Mouse (Mus musculus): ENCODE results near the gene Gsta2. TPM values are rescaled to one million over a fixed set of nuclear protein-coding genes. Genes with fewer than 3 reads are reported as not detected.
A peak's percentile ranks its signal among the peaks of the same experiment; 100 is the strongest.
"Not testable (repeated sequence)": the region's sequence is repeated elsewhere in the genome, so short reads cannot be mapped to it uniquely, and the experiment has no call there.

Gsta2 gene
- polyA plus RNA-seq, 1 experiment from 2014 or later = 320 TPM

DNA sequence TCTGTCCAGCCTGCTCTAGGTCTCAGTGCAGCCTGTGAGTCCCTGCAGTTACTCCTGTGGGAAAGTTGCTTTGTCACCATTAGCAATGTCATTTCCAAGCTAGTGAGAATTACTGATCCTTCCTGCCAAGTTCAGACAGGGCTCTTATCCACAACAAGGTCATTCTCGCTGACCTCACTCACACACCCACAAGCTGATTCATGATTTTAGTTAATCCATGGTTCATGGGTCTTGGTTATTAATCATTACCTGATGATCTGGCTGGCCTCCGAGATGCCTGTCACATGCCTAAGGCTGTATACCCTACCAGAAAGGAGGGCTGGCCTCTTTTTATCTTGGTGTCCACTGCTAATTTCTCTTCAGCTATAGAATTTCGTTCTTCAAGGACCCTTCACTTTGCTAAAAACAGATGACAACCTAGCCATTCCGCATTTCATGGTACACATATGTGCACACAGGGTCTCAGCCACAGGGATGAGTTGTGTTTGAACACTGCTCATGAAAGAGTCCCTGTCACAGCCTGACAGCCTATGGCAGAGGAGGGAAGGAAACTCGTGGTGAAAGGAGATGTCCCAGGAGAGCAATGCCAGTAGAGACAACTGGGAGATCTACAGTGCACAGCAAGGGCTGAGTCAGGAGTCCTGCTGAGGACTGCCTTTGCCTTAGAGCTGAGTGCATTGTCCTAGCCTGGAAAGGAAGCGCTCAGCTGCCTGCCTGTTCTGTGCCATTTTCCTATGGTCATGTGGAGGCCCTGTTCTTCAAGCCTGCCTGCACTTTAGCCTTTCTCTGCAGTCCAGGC lies 7.2 kb downstream of the Gsta2 start:
- not testable (repeated sequence) for H3K36me3 ChIP-seq (ENCODE audit: insufficient read depth, low read length); H3K4me3 ChIP-seq (replicated peaks; ENCODE audit: low read depth, low read length); H3K9ac ChIP-seq (ENCODE audit: low read depth, low read length); DNase-seq (ENCODE audit: low spot score); H3K9me3 ChIP-seq (replicated peaks; ENCODE audit: low read length); H3K4me2 ChIP-seq (ENCODE audit: low read length); H3K27me3 ChIP-seq (ENCODE audit: insufficient read depth, low read length); H3K4me1 ChIP-seq (replicated peaks; ENCODE audit: insufficient read depth, low read length)
- peak; percentile 91 for ATAC-seq (replicated peaks; ENCODE audit: low FRiP score, low read depth)
- peak overlapping the region; percentile 51; the same call in 1 of the 2 replicates for H3K27ac ChIP-seq
- 46% methylated on average over 6 of the region's 6 CpGs for WGBS

DNA sequence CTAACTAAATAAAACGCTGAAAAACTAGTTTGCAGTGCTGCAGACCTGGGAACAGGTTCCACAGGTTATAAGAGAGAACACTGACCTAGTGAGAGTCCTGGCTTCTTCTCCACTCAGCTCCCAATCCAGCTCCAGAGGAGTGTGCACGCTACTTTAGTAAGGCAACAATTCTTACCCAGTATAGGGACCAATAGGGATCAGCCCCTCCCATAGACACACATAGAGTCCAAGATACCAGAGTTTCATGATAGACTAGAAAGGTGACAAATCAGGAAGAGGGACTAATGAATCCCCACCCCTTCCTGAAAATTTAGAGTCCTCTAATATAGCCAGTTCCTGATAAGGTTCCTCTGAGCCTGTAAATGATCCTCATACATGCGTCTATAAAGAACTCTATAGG lies 8.6 kb downstream of the Gsta2 start:
- ATAC-seq (replicated peaks; ENCODE audit: low FRiP score, low read depth) (peak; percentile 68), DNase-seq (ENCODE audit: low spot score) (no peak)
- no peaks in the 10 kb centered on the region for H3K4me1 ChIP-seq (replicated peaks; ENCODE audit: insufficient read depth, low read length)
- no peaks in the 10 kb centered on the region for H3K9me3 ChIP-seq (replicated peaks; ENCODE audit: low read length)
- no peaks in the 10 kb centered on the region for H3K27me3 ChIP-seq (ENCODE audit: insufficient read depth, low read length)
- no peak overlapping the region for H3K4me3 ChIP-seq (replicated peaks; ENCODE audit: low read depth, low read length)
- no peaks in the 10 kb centered on the region for H3K36me3 ChIP-seq (ENCODE audit: insufficient read depth, low read length)
- 64% methylated on average over 3 of the region's 3 CpGs for WGBS
- no peak overlapping the region for H3K9ac ChIP-seq (ENCODE audit: low read depth, low read length)
- H3K4me2 ChIP-seq (ENCODE audit: low read length) = no peak overlapping the region
- TF ChIP-seq CTCF (IDR thresholded peaks at IDR 0.05; ENCODE audit: low read depth) = no peak
- no peak overlapping the region for H3K27ac ChIP-seq

DNA sequence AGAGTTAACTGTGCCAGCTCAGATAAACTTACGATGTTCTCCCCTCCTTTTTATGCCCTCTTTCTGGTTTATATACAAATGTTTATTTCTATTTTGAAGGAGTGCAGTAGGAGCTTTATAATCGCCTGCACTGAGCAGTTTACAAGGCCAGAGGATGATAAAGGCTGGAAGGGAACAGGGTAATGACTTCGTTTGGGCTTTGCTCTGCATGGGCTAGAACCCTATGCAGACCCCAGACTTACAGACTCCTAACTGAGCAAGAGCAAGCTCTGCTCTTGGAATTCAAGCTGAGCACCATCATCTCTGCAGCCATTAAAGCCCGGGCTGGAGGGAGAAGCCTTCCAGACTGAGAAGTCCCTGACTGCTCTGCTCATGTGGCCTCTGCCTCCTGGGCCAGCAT lies 10.4 kb downstream of the Gsta2 start:
- H3K4me2 ChIP-seq (ENCODE audit: low read length); H3K36me3 ChIP-seq (ENCODE audit: insufficient read depth, low read length); H3K9me3 ChIP-seq (replicated peaks; ENCODE audit: low read length); H3K27ac ChIP-seq; H3K4me1 ChIP-seq (replicated peaks; ENCODE audit: insufficient read depth, low read length); H3K9ac ChIP-seq (ENCODE audit: low read depth, low read length); ATAC-seq (replicated peaks; ENCODE audit: low FRiP score, low read depth); DNase-seq (ENCODE audit: low spot score); H3K4me3 ChIP-seq (replicated peaks; ENCODE audit: low read depth, low read length); H3K27me3 ChIP-seq (ENCODE audit: insufficient read depth, low read length): not testable (repeated sequence)
- WGBS = 43% methylated on average over 3 of the region's 4 CpGs

- not testable (repeated sequence) for DNase-seq (ENCODE audit: low spot score)
Observed at GRCm38 (mm10) chr9:78343055-78343454, 12.5 kb downstream of the Gsta2 start.

GRCm38 (mm10) chr9:78342494-78342893 lies 13.1 kb downstream of the Gsta2 start:
- H3K27ac ChIP-seq; H3K9ac ChIP-seq (ENCODE audit: low read depth, low read length); H3K36me3 ChIP-seq (ENCODE audit: insufficient read depth, low read length); H3K4me2 ChIP-seq (ENCODE audit: low read length); H3K27me3 ChIP-seq (ENCODE audit: insufficient read depth, low read length); H3K9me3 ChIP-seq (replicated peaks; ENCODE audit: low read length); H3K4me1 ChIP-seq (replicated peaks; ENCODE audit: insufficient read depth, low read length); DNase-seq (ENCODE audit: low spot score); H3K4me3 ChIP-seq (replicated peaks; ENCODE audit: low read depth, low read length): not testable (repeated sequence)
- peak; percentile 66; the same call in 1 of the 2 replicates for ATAC-seq (replicated peaks; ENCODE audit: low FRiP score, low read depth)
- WGBS = 64% methylated on average over 4 of the region's 4 CpGs

More at GRCm38 (mm10) chr9:78343055-78343454, 12.5 kb downstream of the Gsta2 start:
- not testable (repeated sequence) for H3K9me3 ChIP-seq (replicated peaks; ENCODE audit: low read length); H3K27ac ChIP-seq; H3K4me2 ChIP-seq (ENCODE audit: low read length); H3K9ac ChIP-seq (ENCODE audit: low read depth, low read length); H3K27me3 ChIP-seq (ENCODE audit: insufficient read depth, low read length); H3K4me1 ChIP-seq (replicated peaks; ENCODE audit: insufficient read depth, low read length); H3K4me3 ChIP-seq (replicated peaks; ENCODE audit: low read depth, low read length); H3K36me3 ChIP-seq (ENCODE audit: insufficient read depth, low read length)
- 62% methylated on average over 9 of the region's 9 CpGs for WGBS
- ATAC-seq (replicated peaks; ENCODE audit: low FRiP score, low read depth) = peak; percentile 60

DNA sequence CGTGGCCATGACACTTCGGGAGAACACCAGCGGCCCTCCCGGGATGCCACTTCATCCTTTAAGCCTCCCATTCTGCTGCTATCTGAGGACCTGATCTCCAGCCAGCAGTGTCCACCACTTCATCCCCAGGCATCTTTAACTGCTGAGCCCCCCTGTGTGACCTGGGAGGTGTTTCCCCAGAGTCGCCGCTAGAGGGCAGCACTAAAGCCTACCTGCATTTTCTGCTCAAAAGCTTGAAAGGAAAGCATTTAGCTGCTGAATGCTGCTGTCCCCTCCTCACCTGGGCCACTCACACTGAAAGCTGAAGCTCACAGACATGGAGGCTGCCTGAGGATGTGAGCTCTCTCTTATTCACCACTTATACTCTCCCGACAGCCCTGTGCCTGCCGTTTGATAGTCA lies 15.3 kb downstream of the Gsta2 start:
- H3K9me3 ChIP-seq (replicated peaks; ENCODE audit: low read length); H3K27me3 ChIP-seq (ENCODE audit: insufficient read depth, low read length); ATAC-seq (replicated peaks; ENCODE audit: low FRiP score, low read depth); H3K4me2 ChIP-seq (ENCODE audit: low read length); H3K36me3 ChIP-seq (ENCODE audit: insufficient read depth, low read length); H3K4me1 ChIP-seq (replicated peaks; ENCODE audit: insufficient read depth, low read length); H3K4me3 ChIP-seq (replicated peaks; ENCODE audit: low read depth, low read length); H3K9ac ChIP-seq (ENCODE audit: low read depth, low read length); H3K27ac ChIP-seq: not testable (repeated sequence)
- 18% methylated on average over 8 of the region's 8 CpGs for WGBS
- peak; percentile 69 for DNase-seq (ENCODE audit: low spot score)
- peak; percentile 82 for TF ChIP-seq CTCF (IDR thresholded peaks at IDR 0.05; ENCODE audit: low read depth)

DNA sequence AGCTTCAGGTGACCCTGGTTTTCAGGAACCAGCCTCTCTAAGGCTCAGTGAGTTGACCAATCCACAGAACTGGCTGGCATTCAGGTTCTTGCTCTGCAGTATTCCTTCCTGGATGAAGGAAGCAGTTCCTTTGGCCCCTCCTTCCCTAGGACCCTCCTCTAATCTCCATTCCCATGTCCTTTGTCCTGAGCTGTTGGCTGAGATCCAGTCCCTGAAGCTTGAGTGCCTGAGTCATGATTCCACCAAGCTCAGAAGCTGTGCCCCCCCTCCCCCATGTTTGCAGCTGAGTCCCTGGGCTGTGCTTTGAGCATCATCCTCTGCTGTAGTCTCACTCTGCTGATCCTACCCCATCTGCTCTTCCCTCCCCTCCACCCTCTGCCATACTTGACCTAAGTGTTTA lies 18.5 kb downstream of the Gsta2 start:
- H3K27ac ChIP-seq; H3K36me3 ChIP-seq (ENCODE audit: insufficient read depth, low read length); H3K4me1 ChIP-seq (replicated peaks; ENCODE audit: insufficient read depth, low read length); H3K9ac ChIP-seq (ENCODE audit: low read depth, low read length); H3K27me3 ChIP-seq (ENCODE audit: insufficient read depth, low read length); H3K4me3 ChIP-seq (replicated peaks; ENCODE audit: low read depth, low read length); H3K4me2 ChIP-seq (ENCODE audit: low read length); H3K9me3 ChIP-seq (replicated peaks; ENCODE audit: low read length): not testable (repeated sequence)
- DNase-seq (ENCODE audit: low spot score) = peak; percentile 21
- ATAC-seq (replicated peaks; ENCODE audit: low FRiP score, low read depth) = peak; percentile 73

DNA sequence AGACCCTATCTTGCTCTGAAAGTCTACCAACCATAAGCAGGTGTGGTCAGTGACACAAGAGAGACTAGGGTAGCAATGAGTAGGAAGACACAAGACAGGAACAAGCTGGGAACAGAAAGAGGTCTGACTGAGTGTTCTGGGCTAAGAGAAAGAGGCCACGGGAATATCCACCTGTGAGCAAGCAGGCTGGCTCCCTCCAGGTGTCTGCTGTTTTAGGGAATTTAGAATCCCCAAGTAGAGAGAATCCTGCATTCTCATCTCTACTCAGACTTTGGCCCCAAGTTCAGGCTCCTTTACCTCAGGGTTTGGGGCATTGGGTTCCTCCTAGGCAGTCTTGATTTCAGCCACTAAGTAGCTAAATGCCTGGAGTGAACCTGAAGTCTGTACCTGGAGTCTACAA lies 28.3 kb downstream of the Gsta2 start, which contains the start of gene Omt2b:
TSS of gene Omt2b (plus strand) at position 301 of the 400 bp plus-strand sequence.
- not testable (repeated sequence) for H3K36me3 ChIP-seq (ENCODE audit: insufficient read depth, low read length); H3K4me2 ChIP-seq (ENCODE audit: low read length); H3K27ac ChIP-seq; H3K27me3 ChIP-seq (ENCODE audit: insufficient read depth, low read length); H3K4me1 ChIP-seq (replicated peaks; ENCODE audit: insufficient read depth, low read length); H3K9me3 ChIP-seq (replicated peaks; ENCODE audit: low read length); H3K9ac ChIP-seq (ENCODE audit: low read depth, low read length); DNase-seq (ENCODE audit: low spot score); ATAC-seq (replicated peaks; ENCODE audit: low FRiP score, low read depth); H3K4me3 ChIP-seq (replicated peaks; ENCODE audit: low read depth, low read length)
- WGBS = 63% methylated on average over 1 of the region's 1 CpGs

Data from kidney, postnatal 0 days (tissue).